Mouse (Mus musculus) left cerebral cortex, adult 2 months (tissue): ENCODE data around the gene Kat2b. TPM values are rescaled to one million over a fixed set of nuclear protein-coding genes. Genes with fewer than 3 reads are reported as not detected.
A peak's percentile ranks its signal among the peaks of the same experiment; 100 is the strongest.

Source experiments
- DNase-seq, 2 experiments: peaks; one replicate each; pipeline ENCODE4 v3.0.0; 2021 to 2022; ENCODE audit warnings: low spot score in 2 of 2, mixed read lengths in 1 of 2; ENCODE audit errors: extremely low spot score in 1 of 2
- H3K27ac ChIP-seq: fragments of 200-600 bp; 2 replicates; pipeline ENCODE4 v1.8.1; 2022
- H3K4me3 ChIP-seq: fragments of 200-600 bp; 2 replicates; pipeline ENCODE4 v1.8.1; 2022
- CTCF ChIP-seq: fragments of 200-600 bp; IDR thresholded peaks from 2 replicates; pipeline ENCODE4 v1.8.1; 2022; ENCODE audit warnings: antibody characterized with exemption, mild to moderate bottlenecking, moderate library complexity
- intact Hi-C: fragments of 180-260 bp; cut with DNase I; formaldehyde crosslinking; loops from one replicate; pipeline ENCODE4 v1.15.1; 2025
- total RNA-seq, 2 experiments: library from RNA; stranded (reverse); gene quantifications; 2 replicates each; pipeline ENCODE4 v1.2.3; 2021

The Kat2b gene
- total RNA-seq, 2 experiments from 2014 or later, result 17.1 to 18.4 TPM

DNA sequence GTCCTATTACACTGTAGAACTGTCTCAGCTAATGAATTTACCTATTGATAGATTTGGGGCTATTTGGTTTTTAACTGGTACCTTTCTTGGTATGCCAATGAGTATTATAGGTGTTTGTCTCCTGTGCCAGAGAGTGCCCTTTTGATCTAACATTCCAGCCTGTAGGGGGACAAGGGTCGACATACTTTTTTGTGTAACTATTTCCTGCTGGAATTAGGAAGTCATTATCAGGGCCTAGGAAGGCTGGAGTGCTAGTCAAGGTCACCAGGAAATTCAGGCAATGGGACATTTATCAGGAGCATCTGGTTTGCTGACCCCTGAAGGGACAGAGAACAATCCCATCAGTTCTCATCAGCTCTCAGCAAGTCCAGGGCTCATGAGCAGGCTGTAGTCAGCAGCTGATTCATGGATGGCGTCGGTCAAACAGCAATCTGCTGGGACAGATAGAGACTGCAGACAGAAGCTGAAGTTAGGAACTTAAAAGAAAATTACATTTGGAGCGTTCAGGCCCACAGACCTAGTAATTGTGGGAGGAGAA is 6.4 kb downstream of the Kat2b start:
- TF ChIP-seq CTCF, result no peak; the same call in 1 of the 2 replicates
- intact Hi-C loops, result no loop called here
- no peak overlapping the region for H3K4me3 ChIP-seq
- no peak for DNase-seq
- no peak overlapping the region for H3K27ac ChIP-seq

DNA sequence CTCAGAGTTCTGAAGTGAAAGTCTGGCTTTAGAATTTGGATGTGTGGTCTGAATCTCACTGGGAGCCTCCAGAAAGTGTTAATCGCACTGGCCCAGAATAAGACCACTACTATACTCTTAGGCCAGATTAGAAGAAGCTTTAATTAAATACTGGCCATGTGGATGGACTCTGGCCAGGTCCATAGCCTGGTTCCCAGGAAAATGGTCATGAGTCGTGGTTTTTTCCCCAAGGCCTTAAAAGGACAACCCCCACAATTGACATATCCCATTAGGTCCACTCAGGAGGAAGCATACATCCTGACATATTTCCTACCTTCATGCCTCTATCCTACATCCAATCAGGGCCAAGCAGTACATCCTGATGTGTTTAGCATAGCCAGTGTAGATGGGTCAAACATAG is 10.5 kb downstream of the Kat2b start:
- no peak for DNase-seq
- Histone ChIP-seq H3K4me3 (no peak overlapping the region), H3K27ac (no peak overlapping the region)
- no peak for TF ChIP-seq CTCF
- intact Hi-C loops, result no loop called here

DNA sequence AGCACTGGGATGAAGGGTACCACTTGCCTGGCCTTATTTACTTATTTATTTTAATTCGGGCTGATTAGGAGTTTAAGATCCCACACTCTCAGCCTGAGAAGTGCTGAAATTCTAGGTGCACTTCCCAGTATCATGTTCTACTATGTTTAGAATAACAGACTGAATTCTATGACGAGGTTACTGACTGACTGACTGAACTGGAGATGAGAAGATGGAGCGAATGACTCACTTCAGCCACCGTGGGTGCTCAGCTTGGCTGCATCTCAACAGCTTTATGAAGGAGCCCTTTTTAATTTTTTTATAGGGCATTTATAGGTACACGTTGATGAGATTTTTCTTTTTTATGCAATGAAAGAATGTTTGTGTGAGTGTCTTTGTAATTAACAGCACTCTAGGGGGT is 11.1 kb downstream of the Kat2b start:
- intact Hi-C loops, result no loop called here

DNA sequence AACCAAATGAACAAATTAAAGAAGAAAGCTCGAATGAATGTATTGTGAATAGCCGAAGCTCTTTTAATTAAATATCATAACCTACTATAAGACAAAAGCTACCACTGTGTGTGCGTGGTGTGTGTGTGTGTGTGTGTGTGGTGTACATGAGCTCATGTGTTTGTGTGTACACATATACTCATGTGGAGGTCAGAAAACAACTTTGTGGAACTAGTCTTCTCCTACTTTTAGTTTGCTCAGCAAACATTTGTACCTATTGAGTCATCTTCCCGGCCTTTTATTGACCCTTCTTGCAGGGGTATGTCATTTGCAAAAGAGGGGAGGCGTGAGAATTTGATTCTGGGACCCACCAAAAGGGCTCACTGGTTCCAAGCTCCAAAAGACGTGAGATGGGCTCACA is 11.6 kb downstream of the Kat2b start:
- DNase-seq, result no peak
- TF ChIP-seq CTCF, result no peak
- intact Hi-C loops, result no loop called here
- Histone ChIP-seq H3K4me3 (no peak overlapping the region), H3K27ac (no peak overlapping the region)

More for the DNA sequence above, 11.1 kb downstream of the Kat2b start:
- DNase-seq, result no peak
- TF ChIP-seq CTCF, result no peak
- Histone ChIP-seq H3K27ac (no peak overlapping the region), H3K4me3 (no peak overlapping the region)

DNA sequence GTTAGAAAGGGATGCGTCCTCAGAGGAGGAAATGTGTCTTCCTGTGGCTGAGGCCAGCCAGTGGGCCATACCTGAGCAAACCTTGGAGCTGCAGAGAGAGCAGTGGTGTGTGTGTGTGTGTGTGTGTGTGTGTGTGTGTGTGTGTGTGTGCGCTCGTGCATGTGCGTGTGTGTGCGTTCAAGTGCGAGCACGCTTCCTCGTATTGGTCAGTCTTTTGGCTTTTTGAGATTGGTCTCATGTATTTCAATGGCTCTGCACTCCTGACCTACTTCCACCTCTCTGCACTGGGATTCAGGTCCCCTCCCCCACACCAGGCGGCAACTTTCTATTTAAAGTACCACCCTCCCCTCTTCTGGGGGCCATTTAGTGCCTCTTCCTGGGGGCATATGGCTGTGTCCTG is 12.1 kb downstream of the Kat2b start:
- TF ChIP-seq CTCF, result no peak
- intact Hi-C loops, result no loop called here
- no peak overlapping the region for H3K4me3 ChIP-seq
- DNase-seq, result no peak
- H3K27ac ChIP-seq, result no peak overlapping the region

DNA sequence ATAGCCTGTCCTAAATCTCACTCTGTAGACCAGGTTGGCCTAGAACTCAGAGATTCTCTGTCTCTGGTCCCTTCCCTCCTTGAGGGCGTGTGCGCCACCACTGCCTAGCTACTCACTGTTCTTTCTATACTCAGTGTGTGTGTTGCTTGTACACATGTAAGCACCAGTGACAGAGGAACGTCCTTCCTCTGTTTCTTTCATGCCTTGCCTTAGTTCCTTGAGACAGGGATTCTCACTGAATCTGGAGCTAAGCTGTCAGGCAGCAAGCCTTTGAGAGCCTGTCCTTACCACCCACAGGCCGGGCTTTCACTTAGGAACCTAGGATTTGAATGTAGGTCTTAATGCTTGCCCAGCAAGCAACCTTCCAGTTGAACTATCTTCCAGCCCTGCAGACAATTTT is 13.0 kb downstream of the Kat2b start:
- intact Hi-C loops, result no loop called here
- no peak for DNase-seq
- Histone ChIP-seq H3K4me3 (no peak overlapping the region), H3K27ac (no peak overlapping the region)
- no peak for TF ChIP-seq CTCF

DNA sequence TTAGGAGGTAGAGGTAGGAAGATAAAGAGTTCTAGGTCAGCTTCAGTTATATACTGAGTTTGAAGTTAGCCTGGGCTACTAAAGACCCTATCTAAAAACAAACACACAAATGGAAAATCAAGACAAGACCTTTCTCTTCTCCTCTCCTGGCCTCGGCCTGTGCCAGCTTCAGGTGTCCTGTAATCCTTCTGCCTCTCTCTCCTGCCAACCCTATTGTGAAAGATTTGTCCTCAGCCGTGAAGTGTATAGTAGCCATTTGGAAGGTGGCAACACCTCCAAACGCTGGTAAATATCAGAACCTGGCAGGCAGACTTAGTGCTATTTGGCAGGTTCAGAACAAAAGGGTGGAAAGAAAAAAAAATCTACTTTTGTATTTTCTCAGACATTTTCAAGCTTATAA is 13.6 kb downstream of the Kat2b start:
- no peak overlapping the region for H3K4me3 ChIP-seq
- no peak for TF ChIP-seq CTCF
- intact Hi-C loops, result no loop called here
- no peak overlapping the region for H3K27ac ChIP-seq
- DNase-seq, result no peak

DNA sequence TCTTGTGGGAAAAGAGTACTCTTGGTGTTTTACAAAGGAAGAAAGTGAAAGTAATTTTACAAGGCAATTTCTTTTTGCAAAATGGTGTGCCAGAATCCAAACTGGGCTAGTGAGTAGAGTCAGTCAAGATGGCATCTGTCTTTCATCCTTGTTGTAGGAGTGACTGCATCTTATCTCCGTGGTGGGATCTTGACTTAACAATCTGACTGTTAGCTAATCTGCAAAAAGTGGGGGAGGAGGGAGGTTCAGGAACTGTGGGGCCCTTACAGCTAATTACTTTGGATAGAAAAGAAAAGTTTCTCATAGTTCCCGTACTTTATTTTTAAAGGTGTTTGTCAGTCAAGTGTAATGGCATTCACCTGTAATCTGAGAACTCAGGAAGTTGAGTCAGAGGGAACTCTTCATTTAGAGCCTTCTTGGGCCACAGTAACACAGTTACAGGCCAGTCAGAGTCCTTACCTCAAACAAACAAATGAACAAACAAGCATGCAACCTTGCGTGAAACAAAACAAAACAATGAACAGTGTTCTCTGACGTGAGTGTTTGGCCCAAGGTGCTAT is 15.4 kb downstream of the Kat2b start:
- Histone ChIP-seq H3K4me3 (no peak overlapping the region), H3K27ac (no peak overlapping the region)
- no peak for DNase-seq
- TF ChIP-seq CTCF, result no peak
- intact Hi-C loops, result no loop called here

DNA sequence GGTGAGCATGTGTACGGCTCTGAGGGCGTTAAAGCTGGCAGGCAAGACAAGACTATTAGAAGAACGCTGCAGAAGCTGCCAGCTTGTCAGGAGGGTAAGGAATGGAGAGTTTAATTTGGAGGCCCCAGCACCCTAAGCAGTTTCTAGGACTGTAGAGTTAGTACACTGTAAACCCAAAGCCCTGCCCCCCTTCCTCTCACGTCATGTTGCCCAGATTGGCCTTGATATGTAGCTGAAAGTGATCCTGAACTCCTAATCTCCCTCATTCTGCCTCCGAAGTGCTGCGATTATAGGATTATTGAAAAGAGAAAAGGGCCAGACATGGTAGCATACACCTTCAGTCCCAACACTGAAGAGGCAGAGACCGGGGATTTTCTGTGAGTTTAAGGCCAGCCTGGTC is 16.1 kb downstream of the Kat2b start:
- Histone ChIP-seq H3K27ac (no peak overlapping the region), H3K4me3 (no peak overlapping the region)
- no peak for DNase-seq
- intact Hi-C loops, result no loop called here
- no peak for TF ChIP-seq CTCF

DNA sequence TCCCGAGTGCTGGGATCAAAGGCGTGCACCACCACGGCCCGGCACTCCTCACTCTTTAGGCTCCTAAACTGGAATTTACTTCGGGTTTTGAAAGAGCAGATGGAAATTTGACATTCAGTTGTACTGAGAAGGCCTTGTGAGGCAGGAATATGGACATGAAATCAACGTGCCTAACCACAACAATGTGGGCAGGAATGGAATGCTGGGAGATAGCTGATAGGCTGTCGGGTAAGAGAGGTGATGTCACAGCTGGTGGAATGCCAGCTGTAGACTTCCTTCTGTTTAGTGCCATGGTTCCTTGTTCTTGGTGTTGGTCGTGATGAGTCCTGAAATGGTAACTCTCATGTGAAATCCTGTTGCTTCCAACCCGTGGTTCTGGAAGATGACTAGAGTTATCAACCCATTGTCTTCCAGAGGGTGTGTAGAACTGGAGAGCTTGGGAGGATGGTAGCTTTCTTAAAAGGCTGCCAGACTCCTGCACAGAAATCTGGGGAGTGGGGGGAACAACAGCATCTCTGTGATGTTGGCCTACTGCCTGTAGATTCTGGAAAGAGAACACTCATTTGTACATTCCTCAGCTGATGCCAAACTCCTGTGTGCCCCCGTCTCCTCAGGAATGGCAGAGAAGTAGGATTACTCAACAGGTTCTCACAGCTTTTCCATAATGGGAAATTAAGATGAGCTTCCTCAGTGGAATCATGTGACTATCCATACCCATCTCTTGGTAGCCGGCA is 17.4 kb downstream of the Kat2b start:
- no peak for DNase-seq
- TF ChIP-seq CTCF, result no peak
- Histone ChIP-seq H3K27ac (no peak overlapping the region), H3K4me3 (no peak overlapping the region)
- intact Hi-C loops, result no loop called here

DNA sequence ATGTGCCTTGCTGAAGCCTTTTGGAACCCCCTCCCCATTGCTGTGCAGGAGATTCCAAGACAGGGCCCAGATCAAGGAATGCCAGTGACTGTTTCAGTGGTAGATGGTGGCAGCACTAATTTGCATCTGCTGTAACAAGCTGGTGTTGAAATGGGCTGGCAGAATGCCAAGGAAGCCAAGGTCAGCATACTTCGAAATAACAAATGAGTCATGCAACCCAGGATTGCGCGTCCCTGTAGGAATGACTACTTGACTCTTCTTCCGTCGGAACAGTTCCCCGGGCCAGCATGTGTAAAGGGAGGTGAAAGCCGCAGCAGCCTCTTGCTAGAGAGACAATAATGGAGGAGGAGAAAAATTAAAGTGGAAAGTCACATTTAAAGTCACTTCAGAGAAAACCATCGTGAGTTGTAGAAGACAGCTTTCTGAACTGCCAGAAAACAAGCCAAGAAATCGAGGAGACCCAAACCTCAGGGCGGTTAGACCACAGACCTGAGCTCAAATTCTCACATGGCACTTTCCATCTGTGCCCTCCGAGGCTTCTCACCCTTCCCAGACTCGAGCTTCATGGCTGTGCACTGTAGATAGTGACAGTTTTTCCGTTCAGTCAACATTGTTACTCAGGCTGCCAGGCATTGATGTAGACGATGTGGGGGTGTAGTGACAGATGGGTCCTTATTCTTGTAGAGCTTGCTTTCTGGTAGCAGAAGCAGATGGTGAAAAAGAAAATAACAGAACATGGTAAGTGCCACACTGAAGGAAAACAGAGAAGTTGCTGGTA is 20.6 kb downstream of the Kat2b start:
- no peak for TF ChIP-seq CTCF
- peak overlapping the region; percentile 36; the same call in 1 of the 2 replicates for H3K27ac ChIP-seq
- no peak overlapping the region for H3K4me3 ChIP-seq
- DNase-seq, result peak; percentile 55 to 68
- intact Hi-C loops, result loop anchor here (1.0 kb wide), 1 partner anchor 91 kb away; no protein-coding TSS in a partner anchor
